Mouse (Mus musculus): ENCODE measurements at regions not wholly inside any gene's neighbourhood (a gene's known extent, or its start where the extent isn't known, plus 50 kb on each side); places are given as distances from the start of the nearest gene placed in this dataset.

DNA sequence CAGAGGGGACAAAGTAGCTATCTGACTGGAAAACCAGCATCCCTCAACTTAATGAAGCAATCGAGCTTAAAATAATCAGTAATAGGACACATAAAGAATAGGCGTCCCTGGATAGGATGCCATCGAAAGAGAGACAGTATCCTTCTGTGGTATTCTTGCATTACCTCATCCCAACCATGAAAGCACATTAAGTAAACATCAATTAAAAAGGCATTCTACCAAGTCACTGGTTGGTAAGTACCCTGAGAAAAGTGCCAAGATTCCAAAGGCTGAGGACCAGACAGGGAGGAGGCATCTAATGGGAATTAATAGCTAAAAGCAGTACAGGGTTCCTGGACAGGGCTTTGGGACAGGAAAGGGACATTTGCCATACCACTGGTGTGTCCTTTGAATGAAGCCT is 118.8 kb downstream of the Lmo4 start:
- no peak overlapping the region for H3K4me2 ChIP-seq (ENCODE audit: low read length)
- 40% methylated on average over 3 of the region's 3 CpGs for WGBS
- H3K4me1 ChIP-seq (replicated peaks; ENCODE audit: control insufficient read depth, insufficient read depth, low read length), result no peaks in the 10 kb centered on the region
- no peak overlapping the region for H3K4me3 ChIP-seq (replicated peaks; ENCODE audit: low read length)
- no peaks in the 10 kb centered on the region for H3K9me3 ChIP-seq (ENCODE audit: control insufficient read depth, low read length)
- no peak overlapping the region for H3K27ac ChIP-seq (ENCODE audit: low read length)
- ATAC-seq, result no peak
- H3K9ac ChIP-seq (replicated peaks; ENCODE audit: low read depth, low read length), result no peak overlapping the region
- no peaks in the 10 kb centered on the region for H3K27me3 ChIP-seq (replicated peaks; ENCODE audit: control insufficient read depth, insufficient read depth, low read length)
- no peaks in the 10 kb centered on the region for H3K36me3 ChIP-seq (ENCODE audit: control insufficient read depth, insufficient read depth)

DNA sequence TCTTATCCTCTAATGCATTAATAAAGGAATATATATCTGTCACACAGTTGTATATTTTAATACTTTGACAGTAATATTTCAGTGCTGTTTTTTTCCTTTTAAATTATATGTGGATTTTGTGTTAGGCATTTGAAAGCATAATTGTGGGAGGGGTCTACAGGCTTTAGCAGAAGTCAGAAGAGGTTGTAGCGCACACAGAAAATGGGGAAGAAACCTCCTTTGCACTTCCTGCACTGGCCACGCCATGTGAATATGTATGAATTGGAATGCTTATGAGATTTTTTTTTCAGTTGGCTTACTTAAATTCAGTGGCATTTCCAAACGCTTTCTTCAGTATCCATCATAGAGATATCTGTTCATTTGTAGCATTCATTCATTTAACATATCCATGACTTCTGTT is 125.1 kb downstream of the Lmo4 start:
- H3K4me1 ChIP-seq (replicated peaks; ENCODE audit: control insufficient read depth, insufficient read depth, low read length), result no peaks in the 10 kb centered on the region
- H3K27me3 ChIP-seq (replicated peaks; ENCODE audit: control insufficient read depth, insufficient read depth, low read length), result no peaks in the 10 kb centered on the region
- 92% methylated on average over 3 of the region's 3 CpGs for WGBS
- no peaks in the 10 kb centered on the region for H3K36me3 ChIP-seq (ENCODE audit: control insufficient read depth, insufficient read depth)
- no peak overlapping the region for H3K4me3 ChIP-seq (replicated peaks; ENCODE audit: low read length)
- no peak overlapping the region for H3K27ac ChIP-seq (ENCODE audit: low read length)
- no peak for ATAC-seq
- no peak overlapping the region for H3K9ac ChIP-seq (replicated peaks; ENCODE audit: low read depth, low read length)
- H3K4me2 ChIP-seq (ENCODE audit: low read length), result no peak overlapping the region
- no peaks in the 10 kb centered on the region for H3K9me3 ChIP-seq (ENCODE audit: control insufficient read depth, low read length)

DNA sequence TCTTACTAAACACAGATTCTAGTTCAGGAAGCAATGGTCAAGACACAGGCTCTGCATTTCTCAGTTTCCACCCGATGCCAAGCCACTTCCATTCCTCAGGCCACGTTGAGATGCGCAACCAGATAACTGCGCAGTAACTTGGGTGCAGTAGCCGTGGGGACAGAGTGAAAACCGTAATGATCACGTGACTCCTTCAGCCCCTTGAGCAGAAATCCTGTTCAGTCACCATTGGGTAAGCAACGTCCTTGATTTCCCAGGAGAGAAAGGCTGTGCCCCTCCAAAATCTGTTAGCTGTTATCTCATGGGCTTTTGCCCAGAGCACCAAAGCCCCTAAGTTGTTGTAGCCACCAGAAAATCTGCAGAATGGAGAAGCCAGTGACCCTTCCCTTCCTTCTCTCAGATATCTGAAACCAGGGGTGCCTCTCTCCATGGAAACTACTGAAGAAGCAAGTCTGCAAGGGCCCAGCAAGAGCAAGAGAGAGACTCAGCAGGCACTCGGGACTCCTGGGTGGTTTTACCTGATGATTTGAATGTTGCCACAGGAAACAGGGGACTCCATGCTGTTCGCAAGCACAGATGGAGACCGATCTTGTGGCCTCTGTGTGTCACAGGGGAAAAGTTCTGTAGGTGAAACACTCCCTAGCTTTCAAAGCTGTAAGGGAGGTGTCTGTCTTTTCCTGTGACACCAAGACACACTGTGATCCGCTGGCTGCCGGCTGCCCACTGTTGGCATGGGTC is 126.7 kb downstream of the Lmo4 start:
- H3K9ac ChIP-seq (replicated peaks; ENCODE audit: low read depth, low read length), result no peak overlapping the region
- H3K36me3 ChIP-seq (ENCODE audit: control insufficient read depth, insufficient read depth), result no peaks in the 10 kb centered on the region
- no peak overlapping the region for H3K4me3 ChIP-seq (replicated peaks; ENCODE audit: low read length)
- H3K4me2 ChIP-seq (ENCODE audit: low read length), result no peak overlapping the region
- H3K27ac ChIP-seq (ENCODE audit: low read length), result no peak overlapping the region
- no peaks in the 10 kb centered on the region for H3K4me1 ChIP-seq (replicated peaks; ENCODE audit: control insufficient read depth, insufficient read depth, low read length)
- no peaks in the 10 kb centered on the region for H3K27me3 ChIP-seq (replicated peaks; ENCODE audit: control insufficient read depth, insufficient read depth, low read length)
- H3K9me3 ChIP-seq (ENCODE audit: control insufficient read depth, low read length), result no peaks in the 10 kb centered on the region
- 81% methylated on average over 13 of the region's 13 CpGs for WGBS
- no peak for ATAC-seq

DNA sequence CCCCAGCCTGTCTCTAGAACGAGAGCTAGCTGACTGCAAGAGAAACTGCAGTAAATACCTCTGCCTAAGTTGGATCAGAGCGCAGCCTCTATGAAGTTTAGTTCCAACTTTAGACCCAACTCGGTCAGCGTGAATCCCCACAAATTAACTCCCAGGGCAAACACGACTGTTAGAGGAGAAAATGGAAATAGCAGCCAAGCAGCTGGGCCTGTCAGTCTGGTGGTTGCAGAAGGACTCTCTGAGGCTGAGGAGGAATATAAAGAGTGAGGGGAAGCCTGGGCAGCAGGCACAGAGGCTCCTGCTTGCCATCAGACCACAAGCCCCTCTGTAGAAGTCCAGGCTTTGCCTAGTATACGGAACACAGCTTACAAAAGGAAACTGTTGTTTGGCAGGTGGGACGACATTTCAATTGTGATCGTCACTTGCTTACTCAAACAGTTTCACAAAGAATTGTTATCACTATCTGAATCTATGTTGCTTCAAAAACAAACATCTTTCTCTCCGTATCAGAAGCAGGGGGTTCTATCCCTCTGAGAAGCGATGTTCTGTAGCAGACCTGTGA is 135.0 kb downstream of the Lmo4 start:
- H3K9me3 ChIP-seq (ENCODE audit: control insufficient read depth, low read length), result no peaks in the 10 kb centered on the region
- 75% methylated on average over 10 of the region's 10 CpGs for WGBS
- no peak overlapping the region for H3K4me2 ChIP-seq (ENCODE audit: low read length)
- ATAC-seq, result no peak
- no peaks in the 10 kb centered on the region for H3K4me1 ChIP-seq (replicated peaks; ENCODE audit: control insufficient read depth, insufficient read depth, low read length)
- no peaks in the 10 kb centered on the region for H3K36me3 ChIP-seq (ENCODE audit: control insufficient read depth, insufficient read depth)
- H3K27me3 ChIP-seq (replicated peaks; ENCODE audit: control insufficient read depth, insufficient read depth, low read length), result no peaks in the 10 kb centered on the region
- no peak overlapping the region for H3K4me3 ChIP-seq (replicated peaks; ENCODE audit: low read length)
- H3K9ac ChIP-seq (replicated peaks; ENCODE audit: low read depth, low read length), result no peak overlapping the region
- H3K27ac ChIP-seq (ENCODE audit: low read length), result no peak overlapping the region

DNA sequence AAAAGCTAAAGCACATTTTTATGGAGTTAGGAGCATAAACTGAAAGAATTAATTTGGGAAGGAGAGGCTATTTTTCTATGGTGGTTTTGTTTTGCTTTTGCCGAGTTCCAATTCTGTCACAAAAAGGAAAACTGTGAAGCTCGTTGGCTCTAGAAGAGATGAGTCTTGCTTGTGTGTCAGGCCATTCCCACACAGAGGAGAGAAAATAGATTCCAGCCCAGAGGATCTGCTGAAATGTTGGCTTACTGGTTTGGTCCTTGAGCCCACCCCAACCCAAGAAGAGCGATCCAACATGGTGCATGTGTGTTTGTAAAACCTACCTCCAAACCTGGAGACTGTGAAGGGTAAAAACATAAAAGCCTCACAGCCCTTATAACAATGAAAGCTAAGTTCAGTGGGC is 138.0 kb downstream of the Lmo4 start:
- H3K9ac ChIP-seq (replicated peaks; ENCODE audit: low read depth, low read length), result no peak overlapping the region
- H3K9me3 ChIP-seq (ENCODE audit: control insufficient read depth, low read length), result no peaks in the 10 kb centered on the region
- no peaks in the 10 kb centered on the region for H3K27me3 ChIP-seq (replicated peaks; ENCODE audit: control insufficient read depth, insufficient read depth, low read length)
- no peak overlapping the region for H3K4me3 ChIP-seq (replicated peaks; ENCODE audit: low read length)
- H3K4me1 ChIP-seq (replicated peaks; ENCODE audit: control insufficient read depth, insufficient read depth, low read length), result no peaks in the 10 kb centered on the region
- WGBS, result 79% methylated on average over 3 of the region's 3 CpGs
- H3K27ac ChIP-seq (ENCODE audit: low read length), result no peak overlapping the region
- no peak for ATAC-seq
- H3K36me3 ChIP-seq (ENCODE audit: control insufficient read depth, insufficient read depth), result no peaks in the 10 kb centered on the region
- no peak overlapping the region for H3K4me2 ChIP-seq (ENCODE audit: low read length)

DNA sequence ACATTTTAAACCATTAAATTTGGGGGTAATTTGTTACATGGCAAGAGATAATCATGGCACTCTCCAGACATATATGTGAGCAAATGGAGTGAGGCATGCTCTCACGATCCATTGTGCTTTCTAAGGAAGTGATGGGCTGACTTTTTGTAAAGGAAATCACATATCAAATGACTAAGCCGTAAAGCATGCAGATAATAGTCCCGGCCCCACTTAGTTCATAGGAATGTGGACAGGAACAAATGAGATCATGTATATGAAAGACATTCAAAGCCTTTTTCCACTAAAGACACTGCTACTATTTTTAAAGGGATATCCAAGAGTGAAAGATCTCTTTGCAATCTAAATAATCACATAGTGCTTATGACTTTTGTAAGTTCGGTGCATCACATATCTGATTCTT is 146.9 kb downstream of the Lmo4 start:
- Histone ChIP-seq H3K9me3 (ENCODE audit: control insufficient read depth, low read length) (no peaks in the 10 kb centered on the region), H3K4me3 (replicated peaks; ENCODE audit: low read length) (no peak overlapping the region), H3K27ac (ENCODE audit: low read length) (no peak overlapping the region), H3K4me1 (replicated peaks; ENCODE audit: control insufficient read depth, insufficient read depth, low read length) (no peaks in the 10 kb centered on the region), H3K4me2 (ENCODE audit: low read length) (no peak overlapping the region), H3K9ac (replicated peaks; ENCODE audit: low read depth, low read length) (no peak overlapping the region), H3K36me3 (ENCODE audit: control insufficient read depth, insufficient read depth) (no peaks in the 10 kb centered on the region), H3K27me3 (replicated peaks; ENCODE audit: control insufficient read depth, insufficient read depth, low read length) (no peaks in the 10 kb centered on the region)
- 83% methylated on average over 4 of the region's 4 CpGs for WGBS
- ATAC-seq, result no peak

DNA sequence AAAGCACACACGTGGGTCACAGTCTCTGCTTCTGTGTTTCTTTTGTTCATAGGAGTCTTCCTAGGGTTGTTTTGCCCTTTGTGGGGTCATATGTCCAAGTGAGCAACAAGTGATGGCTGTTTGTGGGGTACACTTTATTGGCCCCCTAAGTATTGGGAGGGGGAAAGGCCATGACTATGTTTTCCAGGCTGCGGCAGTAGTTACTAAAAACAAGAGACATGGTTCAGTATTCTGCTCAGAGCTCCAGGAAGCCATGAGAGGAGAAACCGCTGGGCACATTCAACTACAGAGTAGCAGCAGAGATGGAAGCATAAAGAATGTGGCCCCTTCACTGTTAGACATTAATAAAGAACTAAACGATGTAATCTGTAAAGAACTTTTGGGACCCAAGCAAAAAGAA is 154.7 kb downstream of the Lmo4 start:
- Histone ChIP-seq H3K9ac (replicated peaks; ENCODE audit: low read depth, low read length) (no peak overlapping the region), H3K27me3 (replicated peaks; ENCODE audit: control insufficient read depth, insufficient read depth, low read length) (no peaks in the 10 kb centered on the region), H3K4me1 (replicated peaks; ENCODE audit: control insufficient read depth, insufficient read depth, low read length) (no peaks in the 10 kb centered on the region), H3K4me3 (replicated peaks; ENCODE audit: low read length) (no peak overlapping the region), H3K9me3 (ENCODE audit: control insufficient read depth, low read length) (no peaks in the 10 kb centered on the region), H3K27ac (ENCODE audit: low read length) (no peak overlapping the region), H3K4me2 (ENCODE audit: low read length) (no peak overlapping the region), H3K36me3 (ENCODE audit: control insufficient read depth, insufficient read depth) (no peaks in the 10 kb centered on the region)
- 65% methylated on average over 4 of the region's 4 CpGs for WGBS
- no peak for ATAC-seq

DNA sequence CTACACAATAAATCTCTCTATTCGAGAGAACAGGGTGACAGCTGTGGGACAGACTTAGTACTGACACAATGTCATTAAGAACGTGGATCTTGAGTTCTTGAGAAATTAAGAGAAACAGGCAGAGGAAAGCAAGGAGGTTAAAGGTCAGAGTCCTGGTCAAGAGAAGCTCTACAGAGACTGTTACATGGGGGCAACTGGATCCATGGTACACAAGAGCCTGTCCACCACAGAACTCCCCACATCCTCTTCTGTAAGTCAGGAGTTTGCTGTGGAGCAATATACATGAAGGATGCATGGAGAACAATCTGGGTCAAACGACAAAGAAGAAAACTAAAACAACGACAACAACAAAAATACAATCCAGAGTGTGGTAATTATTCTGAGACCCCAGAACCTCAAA is 155.8 kb downstream of the Lmo4 start:
- H3K27me3 ChIP-seq (replicated peaks; ENCODE audit: control insufficient read depth, insufficient read depth, low read length), result no peaks in the 10 kb centered on the region
- H3K36me3 ChIP-seq (ENCODE audit: control insufficient read depth, insufficient read depth), result no peaks in the 10 kb centered on the region
- no peak overlapping the region for H3K9ac ChIP-seq (replicated peaks; ENCODE audit: low read depth, low read length)
- ATAC-seq, result no peak
- no peak overlapping the region for H3K27ac ChIP-seq (ENCODE audit: low read length)
- H3K9me3 ChIP-seq (ENCODE audit: control insufficient read depth, low read length), result no peaks in the 10 kb centered on the region
- no peak overlapping the region for H3K4me2 ChIP-seq (ENCODE audit: low read length)
- H3K4me3 ChIP-seq (replicated peaks; ENCODE audit: low read length), result no peak overlapping the region
- H3K4me1 ChIP-seq (replicated peaks; ENCODE audit: control insufficient read depth, insufficient read depth, low read length), result no peaks in the 10 kb centered on the region
- WGBS, result 72% methylated on average over 4 of the region's 4 CpGs

DNA sequence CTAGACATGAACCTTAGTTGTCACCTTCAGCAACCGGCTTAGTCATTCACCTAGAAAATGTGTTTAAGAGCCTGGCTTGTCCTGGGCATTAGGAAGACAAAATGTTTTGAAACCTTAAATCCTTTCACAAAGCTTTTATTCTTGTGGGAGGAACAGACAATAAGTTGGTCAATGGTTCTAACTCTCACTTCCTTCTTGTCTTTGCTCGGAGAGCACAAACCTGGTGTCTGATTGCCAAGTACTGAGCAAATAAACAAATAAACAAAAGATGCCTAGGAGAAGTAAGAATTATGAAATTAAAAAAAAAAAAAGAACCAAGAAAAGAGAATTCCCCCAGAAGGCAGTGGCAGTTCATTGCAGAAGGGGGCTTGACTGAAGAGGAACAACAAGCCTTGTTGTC is 160.7 kb downstream of the Lmo4 start:
- WGBS, result 40% methylated on average over 2 of the region's 2 CpGs
- ATAC-seq, result no peak
- no peaks in the 10 kb centered on the region for H3K27me3 ChIP-seq (replicated peaks; ENCODE audit: control insufficient read depth, insufficient read depth, low read length)
- H3K4me1 ChIP-seq (replicated peaks; ENCODE audit: control insufficient read depth, insufficient read depth, low read length), result no peaks in the 10 kb centered on the region
- no peak overlapping the region for H3K9ac ChIP-seq (replicated peaks; ENCODE audit: low read depth, low read length)
- no peak overlapping the region for H3K4me3 ChIP-seq (replicated peaks; ENCODE audit: low read length)
- no peak overlapping the region for H3K27ac ChIP-seq (ENCODE audit: low read length)
- H3K4me2 ChIP-seq (ENCODE audit: low read length), result no peak overlapping the region
- H3K36me3 ChIP-seq (ENCODE audit: control insufficient read depth, insufficient read depth), result no peaks in the 10 kb centered on the region
- no peaks in the 10 kb centered on the region for H3K9me3 ChIP-seq (ENCODE audit: control insufficient read depth, low read length)

DNA sequence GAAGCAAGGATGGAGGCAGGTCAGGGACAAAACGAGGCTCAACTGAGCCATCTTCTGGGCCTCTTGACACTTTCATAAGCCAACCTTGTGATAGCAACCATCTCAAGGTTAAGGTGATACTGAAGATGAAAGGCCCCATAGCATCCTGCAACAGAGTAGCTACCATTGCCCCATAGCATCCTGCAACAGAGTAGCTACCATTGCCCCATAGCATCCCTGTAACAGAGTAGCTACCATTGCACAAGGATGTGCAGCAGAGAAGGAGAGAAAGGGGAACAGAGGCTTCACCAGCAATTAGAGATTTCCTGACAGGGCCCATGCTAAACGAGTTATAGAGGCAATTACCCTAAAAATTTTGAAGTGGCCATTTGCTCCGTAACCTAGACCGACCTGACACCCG is 163.2 kb downstream of the Lmo4 start:
- Histone ChIP-seq H3K27ac (ENCODE audit: low read length) (no peak overlapping the region), H3K4me2 (ENCODE audit: low read length) (no peak overlapping the region), H3K9ac (replicated peaks; ENCODE audit: low read depth, low read length) (no peak overlapping the region), H3K4me1 (replicated peaks; ENCODE audit: control insufficient read depth, insufficient read depth, low read length) (no peaks in the 10 kb centered on the region), H3K4me3 (replicated peaks; ENCODE audit: low read length) (no peak overlapping the region), H3K9me3 (ENCODE audit: control insufficient read depth, low read length) (no peaks in the 10 kb centered on the region), H3K36me3 (ENCODE audit: control insufficient read depth, insufficient read depth) (no peaks in the 10 kb centered on the region), H3K27me3 (replicated peaks; ENCODE audit: control insufficient read depth, insufficient read depth, low read length) (no peaks in the 10 kb centered on the region)
- WGBS, result 78% methylated on average over 5 of the region's 5 CpGs
- no peak for ATAC-seq

All from forebrain, embryonic 16.5 days (tissue).